8 mouse cellular contexts compared by ENCODE assay signal in the genomic region with DNA sequence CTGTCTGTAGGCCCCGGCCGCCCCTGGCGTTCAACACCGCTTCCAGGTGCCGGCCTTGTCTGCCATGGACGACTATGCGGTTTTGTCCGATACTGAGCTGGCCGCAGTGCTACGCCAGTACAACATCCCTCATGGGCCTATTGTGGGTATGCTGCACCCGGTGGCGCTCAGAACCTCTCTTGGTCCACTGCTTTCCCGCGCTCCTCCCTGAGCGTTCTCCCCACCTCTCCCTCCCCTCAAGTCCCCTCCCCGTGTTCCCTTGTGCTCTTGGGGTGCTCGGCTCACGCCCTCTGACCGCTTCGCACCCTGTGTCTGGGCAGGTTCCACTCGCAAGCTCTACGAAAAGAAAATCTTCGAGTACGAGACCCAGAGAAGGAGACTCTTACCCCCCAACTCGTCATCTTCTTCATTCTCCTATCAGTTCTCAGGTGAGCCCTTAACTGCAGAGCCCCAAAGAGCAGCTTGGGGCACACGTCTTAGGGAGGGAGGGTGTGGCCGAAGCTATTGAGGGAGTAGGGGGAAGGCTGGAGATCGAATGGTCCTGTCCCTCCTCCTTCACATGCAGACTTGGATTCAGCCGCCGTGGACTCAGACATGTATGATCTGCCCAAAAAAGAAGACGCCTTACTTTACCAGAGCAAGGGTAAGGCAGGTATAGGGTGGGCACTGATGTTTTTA. TPM values are rescaled to one million over a fixed set of nuclear protein-coding genes. Genes with fewer than 3 reads are reported as not detected.
A peak's percentile ranks its signal among the peaks of the same experiment; 100 is the strongest.
DNase-seq lines count a peak whose midpoint lies in the region; ATAC-seq and TF ChIP-seq lines count a peak whose summit lies in the region.

No protein-coding gene starts in this region.

- peak; percentile 45 for DNase-seq in neural tube, embryonic 11.5 days (ENCODE audit: low spot score)
- DNase-seq in neural tube, embryonic 10.5 days (ENCODE audit: extremely low spot score, low spot score), result no peak
- DNase-seq in limb, embryonic 11.5 days (ENCODE audit: low spot score), result no peak
- DNase-seq in adrenal gland, adult 8-10 months, result no peak
- DNase-seq in adrenal gland, adult 2 months, result no peak
- DNase-seq in gastrocnemius, postnatal 36 days, result no peak

- WGBS in neural tube, embryonic 11.5 days, result 26% methylated on average over 31 of the region's 31 CpGs
- WGBS in limb, embryonic 11.5 days, result 23% methylated on average over 29 of the region's 31 CpGs
- 18% methylated on average over 28 of the region's 31 CpGs for WGBS in neural tube, embryonic 14.5 days

- no peak for TF ChIP-seq CTCF in embryonic fibroblast, embryonic 13.5 days (IDR thresholded peaks at IDR 0.05; ENCODE audit: borderline replicate concordance, insufficient read depth, low read length)

- no peaks in the 10 kb centered on the region for H3K27me3 ChIP-seq in neural tube, embryonic 11.5 days (ENCODE audit: control insufficient read depth, insufficient read depth, low read length)
- no peaks in the 10 kb centered on the region for H3K27me3 ChIP-seq in limb, embryonic 11.5 days (ENCODE audit: control insufficient read depth, insufficient read depth, low read length)
- no peaks in the 10 kb centered on the region for H3K27me3 ChIP-seq in neural tube, embryonic 14.5 days (ENCODE audit: control insufficient read depth, insufficient read depth, low read length)

- no peaks in the 10 kb centered on the region for H3K9me3 ChIP-seq in neural tube, embryonic 11.5 days (ENCODE audit: control insufficient read depth, low read length)
- no peaks in the 10 kb centered on the region for H3K9me3 ChIP-seq in limb, embryonic 11.5 days (ENCODE audit: control insufficient read depth, low read length)
- no peaks in the 10 kb centered on the region for H3K9me3 ChIP-seq in neural tube, embryonic 14.5 days (ENCODE audit: control insufficient read depth, low read length)

- TF ChIP-seq POLR2A in embryonic fibroblast, embryonic 13.5 days (IDR thresholded peaks at IDR 0.05; ENCODE audit: low read depth, low read length), result no peak

- ATAC-seq in neural tube, embryonic 11.5 days (ENCODE audit: insufficient read depth, low FRiP score, low TSS enrichment), result no peak
- ATAC-seq in limb, embryonic 11.5 days (ENCODE audit: insufficient number of reproducible peaks, low FRiP score, low TSS enrichment, low read depth), result peak; percentile 56
- peak; percentile 75; the same call in 1 of the 2 replicates for ATAC-seq in neural tube, embryonic 14.5 days (ENCODE audit: low read depth)

- H3K36me3 ChIP-seq in neural tube, embryonic 11.5 days (ENCODE audit: control insufficient read depth, insufficient read depth, low read length), result no peaks in the 10 kb centered on the region
- H3K36me3 ChIP-seq in limb, embryonic 11.5 days (ENCODE audit: control insufficient read depth, insufficient read depth, low read length), result no peaks in the 10 kb centered on the region
- H3K36me3 ChIP-seq in neural tube, embryonic 14.5 days (ENCODE audit: control insufficient read depth, insufficient read depth, low read length), result peaks cover 2% of the 10 kb centered on the region

- H3K4me1 ChIP-seq in neural tube, embryonic 11.5 days (ENCODE audit: control insufficient read depth, insufficient read depth, low read length), result peaks cover 5% of the 10 kb centered on the region; the same call in 1 of the 2 replicates
- peaks cover 5% of the 10 kb centered on the region; the same call in 1 of the 2 replicates for H3K4me1 ChIP-seq in embryonic fibroblast, embryonic 13.5 days (ENCODE audit: control insufficient read depth, insufficient read depth, low read length)
- H3K4me1 ChIP-seq in limb, embryonic 11.5 days (ENCODE audit: control insufficient read depth, insufficient read depth, low read length), result no peaks in the 10 kb centered on the region
- 0 out of 2 replicates have a peak, but pooled peaks cover 3% of the 10 kb centered on the region for H3K4me1 ChIP-seq in neural tube, embryonic 14.5 days (ENCODE audit: control insufficient read depth, insufficient read depth, low read length)

- H3K27ac ChIP-seq in neural tube, embryonic 11.5 days (ENCODE audit: low read depth, low read length), result peak overlapping the region; percentile 55
- peak overlapping the region; percentile 92 for H3K27ac ChIP-seq in embryonic fibroblast, embryonic 13.5 days (ENCODE audit: insufficient read depth, low read length)
- peak overlapping the region; percentile 62; the same call in 1 of the 2 replicates for H3K27ac ChIP-seq in limb, embryonic 11.5 days (replicated peaks; ENCODE audit: low read depth, low read length)
- peak overlapping the region; percentile 82 for H3K27ac ChIP-seq in neural tube, embryonic 14.5 days (ENCODE audit: low read depth, low read length)

- H3K9ac ChIP-seq in neural tube, embryonic 11.5 days (ENCODE audit: low read length), result peak overlapping the region; percentile 72
- H3K9ac ChIP-seq in limb, embryonic 11.5 days (ENCODE audit: low read length), result peak overlapping the region; percentile 76
- H3K9ac ChIP-seq in neural tube, embryonic 14.5 days (replicated peaks; ENCODE audit: low read depth, low read length), result peak overlapping the region; percentile 60

- H3K4me2 ChIP-seq in neural tube, embryonic 11.5 days (ENCODE audit: low read depth), result peak overlapping the region; percentile 41
- H3K4me2 ChIP-seq in limb, embryonic 11.5 days (ENCODE audit: low read depth, severe bottlenecking), result peak overlapping the region; percentile 65
- H3K4me2 ChIP-seq in neural tube, embryonic 14.5 days (ENCODE audit: low read depth, low read length), result peak overlapping the region; percentile 53

- intact Hi-C loops in gastrocnemius, postnatal 36 days (cut with DNase I), result loop anchor here (5.0 kb wide), 1 partner anchor 47 kb away; a partner anchor contains a TSS

- H3K4me3 ChIP-seq in neural tube, embryonic 11.5 days (ENCODE audit: low read depth, low read length), result peak overlapping the region; percentile 45
- peak overlapping the region; percentile 86 for H3K4me3 ChIP-seq in embryonic fibroblast, embryonic 13.5 days (ENCODE audit: insufficient read depth, low read length)
- peak overlapping the region; percentile 54 for H3K4me3 ChIP-seq in limb, embryonic 11.5 days (ENCODE audit: low read depth, low read length)
- peak overlapping the region; percentile 46 for H3K4me3 ChIP-seq in neural tube, embryonic 14.5 days (ENCODE audit: low read depth, low read length)

RNA-seq across cellular contexts. Expression of a gene that starts 0.5 kb away (rescaled TPM):
- polyA plus RNA-seq in neural tube, embryonic 11.5 days (2014; fragmentation: Nextera tagmentation; extraction: Ambion mirVana), result 24.0 and 31.9 TPM in 2 replicates
- polyA plus RNA-seq in embryonic fibroblast, embryonic 13.5 days (2011; ENCODE audit: insufficient read length, low read depth, missing spikeins), result 195 and 206 TPM in 2 replicates
- 34.9 and 38.2 TPM in 2 replicates for polyA plus RNA-seq in limb, embryonic 11.5 days (2014; fragmentation: Nextera tagmentation; extraction: Ambion mirVana)
- polyA plus RNA-seq in neural tube, embryonic 14.5 days (2014; fragmentation: Nextera tagmentation; extraction: Ambion mirVana), result 12.6 and 17.0 TPM in 2 replicates
- 10 to 100 TPM; 47.9 to 68.8 (median 57.1) TPM for total RNA-seq in adrenal gland, adult 8-10 months (2022)
- 100 to 1,000 TPM in 1 of 2 experiments, 10 to 100 TPM in 1; 53.9 to 170 TPM for total RNA-seq in adrenal gland, adult 2 months (2021)
- polyA plus RNA-seq in adrenal gland, adult 2 months (2012; rRNA removed), result 68.7 and 74.1 TPM in 2 replicates
- total RNA-seq in gastrocnemius, postnatal 36 days (2021), result 10 to 100 TPM; 18.1 to 20.5 TPM

RNA-seq across cellular contexts. Expression of a gene that starts 5.4 kb away (rescaled TPM):
- 243 and 246 TPM in 2 replicates for polyA plus RNA-seq in neural tube, embryonic 11.5 days (2014; fragmentation: Nextera tagmentation; extraction: Ambion mirVana)
- 1,955 and 2,266 TPM in 2 replicates for polyA plus RNA-seq in embryonic fibroblast, embryonic 13.5 days (2011; ENCODE audit: insufficient read length, low read depth, missing spikeins)
- 281 and 303 TPM in 2 replicates for polyA plus RNA-seq in limb, embryonic 11.5 days (2014; fragmentation: Nextera tagmentation; extraction: Ambion mirVana)
- polyA plus RNA-seq in neural tube, embryonic 14.5 days (2014; fragmentation: Nextera tagmentation; extraction: Ambion mirVana), result 63.0 and 121 TPM in 2 replicates
- 100 to 1,000 TPM; 133 to 200 (median 168) TPM for total RNA-seq in adrenal gland, adult 8-10 months (2022)
- total RNA-seq in adrenal gland, adult 2 months (2021), result 100 to 1,000 TPM; 120 to 195 TPM
- polyA plus RNA-seq in adrenal gland, adult 2 months (2012; rRNA removed), result 134 and 139 TPM in 2 replicates
- 10 to 100 TPM; 32.9 to 39.5 TPM for total RNA-seq in gastrocnemius, postnatal 36 days (2021)

RNA-seq across cellular contexts. Expression of a gene that starts 15.6 kb away (rescaled TPM):
- polyA plus RNA-seq in neural tube, embryonic 11.5 days (2014; fragmentation: Nextera tagmentation; extraction: Ambion mirVana), result 741 and 756 TPM in 2 replicates
- polyA plus RNA-seq in embryonic fibroblast, embryonic 13.5 days (2011; ENCODE audit: insufficient read length, low read depth, missing spikeins), result 311 and 352 TPM in 2 replicates
- 867 and 882 TPM in 2 replicates for polyA plus RNA-seq in limb, embryonic 11.5 days (2014; fragmentation: Nextera tagmentation; extraction: Ambion mirVana)
- polyA plus RNA-seq in neural tube, embryonic 14.5 days (2014; fragmentation: Nextera tagmentation; extraction: Ambion mirVana), result 476 and 568 TPM in 2 replicates
- 100 to 1,000 TPM; 315 to 542 (median 416) TPM for total RNA-seq in adrenal gland, adult 8-10 months (2022)
- 100 to 1,000 TPM; 220 to 443 TPM for total RNA-seq in adrenal gland, adult 2 months (2021)
- polyA plus RNA-seq in adrenal gland, adult 2 months (2012; rRNA removed), result 692 and 707 TPM in 2 replicates
- total RNA-seq in gastrocnemius, postnatal 36 days (2021), result 100 to 1,000 TPM; 133 to 141 TPM

RNA-seq across cellular contexts. Expression of a gene that starts 26.7 kb away (rescaled TPM):
- polyA plus RNA-seq in neural tube, embryonic 11.5 days (2014; fragmentation: Nextera tagmentation; extraction: Ambion mirVana), result 56.1 and 58.5 TPM in 2 replicates
- 43.2 and 52.9 TPM in 2 replicates for polyA plus RNA-seq in embryonic fibroblast, embryonic 13.5 days (2011; ENCODE audit: insufficient read length, low read depth, missing spikeins)
- 63.1 and 72.0 TPM in 2 replicates for polyA plus RNA-seq in limb, embryonic 11.5 days (2014; fragmentation: Nextera tagmentation; extraction: Ambion mirVana)
- 62.0 and 65.8 TPM in 2 replicates for polyA plus RNA-seq in neural tube, embryonic 14.5 days (2014; fragmentation: Nextera tagmentation; extraction: Ambion mirVana)
- total RNA-seq in adrenal gland, adult 8-10 months (2022), result 100 to 1,000 TPM in 2 of 4 experiments, 10 to 100 TPM in 2; 82.9 to 124 (median 103) TPM
- total RNA-seq in adrenal gland, adult 2 months (2021), result 10 to 100 TPM; 56.6 to 74.2 TPM
- 126 and 136 TPM in 2 replicates for polyA plus RNA-seq in adrenal gland, adult 2 months (2012; rRNA removed)
- 10 to 100 TPM; 39.0 to 43.7 TPM for total RNA-seq in gastrocnemius, postnatal 36 days (2021)

RNA-seq across cellular contexts. Expression of a gene that starts 27.1 kb away (rescaled TPM):
- polyA plus RNA-seq in neural tube, embryonic 11.5 days (2014; fragmentation: Nextera tagmentation; extraction: Ambion mirVana), result 4.6 and 6.2 TPM in 2 replicates
- 8.0 and 12.1 TPM in 2 replicates for polyA plus RNA-seq in embryonic fibroblast, embryonic 13.5 days (2011; ENCODE audit: insufficient read length, low read depth, missing spikeins)
- polyA plus RNA-seq in limb, embryonic 11.5 days (2014; fragmentation: Nextera tagmentation; extraction: Ambion mirVana), result 5.4 and 5.8 TPM in 2 replicates
- 3.7 and 4.1 TPM in 2 replicates for polyA plus RNA-seq in neural tube, embryonic 14.5 days (2014; fragmentation: Nextera tagmentation; extraction: Ambion mirVana)
- 10 to 100 TPM; 16.3 to 28.6 (median 21.8) TPM for total RNA-seq in adrenal gland, adult 8-10 months (2022)
- total RNA-seq in adrenal gland, adult 2 months (2021), result 10 to 100 TPM; 13.1 to 13.5 TPM
- polyA plus RNA-seq in adrenal gland, adult 2 months (2012; rRNA removed), result 7.5 and 9.5 TPM in 2 replicates
- 100 to 1,000 TPM; 102 to 107 TPM for total RNA-seq in gastrocnemius, postnatal 36 days (2021)
